Mouse (Mus musculus) kidney, embryonic 15.5 days (tissue): Measurements from ENCODE around the gene Ell. TPM values are rescaled to one million over a fixed set of nuclear protein-coding genes. Genes with fewer than 3 reads are reported as not detected.

Experiments used
- ATAC-seq: fragments of 200-750 bp; cut with Nextera tagmentation; replicated peaks from 2 replicates; pipeline ENCODE4 v1.8.0; 2017; ENCODE audit warnings: moderate TSS enrichment; ENCODE audit not compliant: low FRiP score
- H3K27ac ChIP-seq: fragments of 300-500 bp; sonication (generic); 2 replicates; pipeline ENCODE4 v1.5.1; 2015; ENCODE audit warnings: mild to moderate bottlenecking, inconsistent platforms
- H3K27me3 ChIP-seq: fragments of 300-500 bp; sonication (generic); 2 replicates; pipeline ENCODE4 v1.6.1; 2015; ENCODE audit warnings: inconsistent platforms
- H3K36me3 ChIP-seq: fragments of 300-500 bp; sonication (generic); 2 replicates; pipeline ENCODE4 v1.6.1; 2015; ENCODE audit warnings: inconsistent platforms
- H3K4me1 ChIP-seq: fragments of 300-500 bp; sonication (generic); 2 replicates; pipeline ENCODE4 v1.6.1; 2015; ENCODE audit warnings: inconsistent platforms
- H3K4me2 ChIP-seq: fragments of 300-500 bp; sonication (generic); 2 replicates; pipeline ENCODE4 v1.6.1; 2015; ENCODE audit warnings: moderate library complexity, mild to moderate bottlenecking, inconsistent platforms
- H3K4me3 ChIP-seq: fragments of 300-500 bp; sonication (generic); replicated peaks from 2 replicates; pipeline ENCODE4 v1.5.1; 2015; ENCODE audit warnings: mild to moderate bottlenecking, inconsistent platforms
- H3K9ac ChIP-seq: fragments of 300-500 bp; sonication (generic); 2 replicates; pipeline ENCODE4 v1.6.1; 2015; ENCODE audit warnings: mild to moderate bottlenecking, inconsistent platforms
- H3K9me3 ChIP-seq: fragments of 300-500 bp; sonication (generic); replicated peaks from 2 replicates; pipeline ENCODE4 v1.6.1; 2016; ENCODE audit warnings: inconsistent platforms
- WGBS: fragments of 180-500 bp; shearing (Covaris S2); methylation state at CpG from one replicate; pipeline ENCODE4 v1.1.7; 2015; ENCODE audit warnings: mixed read lengths; 5-methylcytosine and 5-hydroxymethylcytosine counted together
- polyA plus RNA-seq: library from polyadenylated mRNA; unstranded; fragments of >200 nt; fragmentation: Nextera tagmentation; extraction: Ambion mirVana; gene quantifications from 2 replicates; pipeline ENCODE4 v1.2.1, GENCODE M21; 2015

The Ell gene
- polyA plus RNA-seq, result 20.3 and 23.8 TPM in 2 replicates

DNA sequence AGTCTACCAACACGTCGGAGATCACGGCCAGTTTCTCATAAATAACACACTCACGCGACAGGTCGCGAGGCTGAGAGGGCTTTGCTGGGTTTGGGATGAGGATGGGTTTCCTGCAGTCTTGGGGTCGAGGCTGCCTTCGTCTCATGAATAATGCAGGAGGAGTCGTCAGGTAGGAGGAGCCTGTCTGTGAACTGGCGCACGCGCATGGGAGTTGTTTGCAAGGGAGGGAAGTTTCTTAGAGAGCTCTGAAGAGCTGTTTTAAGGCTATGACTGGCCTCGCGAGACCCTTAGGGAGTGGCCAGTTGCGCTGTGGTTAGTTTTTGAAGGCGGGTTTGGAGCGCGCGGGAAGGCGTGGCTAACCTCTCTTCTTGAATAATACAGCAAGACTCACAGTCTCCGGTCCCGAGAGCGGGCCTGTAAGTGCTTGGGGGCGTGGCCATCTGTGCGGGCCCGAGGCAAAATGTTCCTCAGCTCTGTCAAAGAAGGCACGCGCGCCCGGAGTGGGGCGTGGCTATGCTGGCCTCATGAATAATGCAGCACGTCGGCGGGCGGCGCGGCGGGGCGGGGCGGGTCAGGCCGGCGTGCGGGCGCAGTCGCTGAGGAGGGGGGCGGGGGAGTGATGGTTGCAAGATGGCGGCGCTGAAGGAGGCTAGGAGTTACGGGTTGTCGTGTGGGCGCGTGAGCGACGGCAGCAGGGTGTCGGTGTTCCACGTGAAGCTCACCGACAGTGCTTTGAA, at the start of gene Ell:
Gene Ell, plus strand, starts transcription at position 381 of the 737 bp plus-strand sequence.
- peak within 1 kb of the TSS; percentile 70 for H3K9ac ChIP-seq
- peak; percentile 91 for ATAC-seq
- H3K4me1 ChIP-seq, result peaks cover 39% of the 10 kb centered on the region
- H3K4me2 ChIP-seq, result peak within 1 kb of the TSS; percentile 84
- H3K9me3 ChIP-seq, result no peaks in the 10 kb centered on the region
- peak within 1 kb of the TSS; percentile 99 for H3K27ac ChIP-seq
- H3K27me3 ChIP-seq, result no peaks in the 10 kb centered on the region
- WGBS, result under 1% methylated on average over 58 of the region's 58 CpGs
- peak within 1 kb of the TSS; percentile 65 for H3K4me3 ChIP-seq
- H3K36me3 ChIP-seq, result peaks cover 30% of the 10 kb centered on the region

DNA sequence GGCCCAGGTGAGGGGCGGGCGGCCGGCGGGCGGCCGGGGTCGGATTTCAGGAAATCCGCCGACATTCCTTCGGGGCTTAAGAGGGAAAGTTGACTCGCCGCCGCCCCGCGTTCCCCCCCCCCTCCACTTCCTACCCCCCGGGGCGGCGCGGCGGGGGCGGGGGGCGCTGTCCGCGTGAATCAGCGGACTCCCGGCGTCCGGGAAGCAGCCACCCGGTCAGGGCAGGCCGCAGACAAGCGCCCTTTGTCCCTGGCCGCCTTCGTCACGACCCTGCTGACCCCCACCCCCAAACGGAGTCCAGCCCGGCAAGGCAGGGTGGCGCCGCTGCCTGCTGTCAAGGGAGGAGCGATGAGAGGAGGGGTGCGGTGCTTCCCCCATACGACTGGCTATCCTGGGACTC, 49.7 kb upstream of the Ell start:
- Histone ChIP-seq H3K36me3 (no peaks in the 10 kb centered on the region), H3K27ac (0 out of 2 replicates have a peak overlapping the region, but pooled peaks have one; percentile 33)
- ATAC-seq, result no peak

DNA sequence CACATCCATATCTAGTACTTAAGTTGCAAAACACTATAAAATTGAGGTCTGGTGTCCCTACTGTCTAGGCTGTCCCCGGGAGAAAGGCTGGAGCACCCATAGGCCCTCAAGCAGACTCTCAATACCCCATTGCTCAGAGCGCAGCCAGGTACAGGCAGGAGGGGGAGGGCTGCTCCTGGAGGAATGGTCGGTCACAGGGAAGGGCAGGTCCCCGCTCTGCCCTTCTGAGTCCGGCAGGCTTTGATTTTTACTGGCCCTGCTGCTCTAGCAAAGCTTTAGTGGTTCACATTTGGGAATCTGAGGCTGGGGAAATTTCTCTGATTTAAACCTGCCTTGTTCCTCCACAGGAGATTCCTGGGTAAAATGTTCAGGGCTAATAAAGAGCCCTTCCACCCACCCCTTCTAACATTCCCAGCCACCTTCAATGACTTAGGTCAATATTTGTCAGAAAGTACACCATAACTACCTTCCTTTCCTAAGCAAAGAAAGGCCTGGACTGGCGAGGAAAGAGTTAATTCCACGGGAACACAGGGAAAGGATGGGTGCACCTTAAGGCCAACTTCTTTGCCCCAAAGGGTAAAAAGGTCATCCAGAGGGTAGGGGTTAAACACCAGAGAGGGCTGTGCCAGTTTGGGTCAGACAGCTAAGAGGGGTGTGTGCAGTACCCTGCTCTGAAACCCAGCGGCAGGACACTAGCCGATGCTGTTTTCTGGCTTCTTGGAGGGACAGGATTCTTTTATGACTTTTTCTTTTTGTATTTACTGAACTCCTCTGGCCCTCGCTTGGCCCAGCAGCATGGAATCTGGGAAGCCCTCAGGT, 49.0 kb upstream of the Ell start:
- Histone ChIP-seq H3K4me3 (peak overlapping the region; percentile 39), H3K9ac (no peak overlapping the region), H3K36me3 (no peaks in the 10 kb centered on the region), H3K4me1 (peaks cover 84% of the 10 kb centered on the region), H3K27me3 (peaks cover 98% of the 10 kb centered on the region), H3K4me2 (peak overlapping the region; percentile 65), H3K27ac (0 out of 2 replicates have a peak overlapping the region, but pooled peaks have one; percentile 33), H3K9me3 (no peaks in the 10 kb centered on the region)
- WGBS, result 11% methylated on average over 10 of the region's 10 CpGs
- ATAC-seq, result no peak

More for the DNA sequence above, 49.7 kb upstream of the Ell start:
- WGBS, result under 1% methylated on average over 32 of the region's 41 CpGs
- Histone ChIP-seq H3K9me3 (no peaks in the 10 kb centered on the region), H3K4me2 (peak overlapping the region; percentile 65), H3K4me3 (peak overlapping the region; percentile 39), H3K4me1 (peaks cover 77% of the 10 kb centered on the region), H3K9ac (peak overlapping the region; percentile 22; the same call in 1 of the 2 replicates), H3K27me3 (peaks cover 98% of the 10 kb centered on the region)

DNA sequence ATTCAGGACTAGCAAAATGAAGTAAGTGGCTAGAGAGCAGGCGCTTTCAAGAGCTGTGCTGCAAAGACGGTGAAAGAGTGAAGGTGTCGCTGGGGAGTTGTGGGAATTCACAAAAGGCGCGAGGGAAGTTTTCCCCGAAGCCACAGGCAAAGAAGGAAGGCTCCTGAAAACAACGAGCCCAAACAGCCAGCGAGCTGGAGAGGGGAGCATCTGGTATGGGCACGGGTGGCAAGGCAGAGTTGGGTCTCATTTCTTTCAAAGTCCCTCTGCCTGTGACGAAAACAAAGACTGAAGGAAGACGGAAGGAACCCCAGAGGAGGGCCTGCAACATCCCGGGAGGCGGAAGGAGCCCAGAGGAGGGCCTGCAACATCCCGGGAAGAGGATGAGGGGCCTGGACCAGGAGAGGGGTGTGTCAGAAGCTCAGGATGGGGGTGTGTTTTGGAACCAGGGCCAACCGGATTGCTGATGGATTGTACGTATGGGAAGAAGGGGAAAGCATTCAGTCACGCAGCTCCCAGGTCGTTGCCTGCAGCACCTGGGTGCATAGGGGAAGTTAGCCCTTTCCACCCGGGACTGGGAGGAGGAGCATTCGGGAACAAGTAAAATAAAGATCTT, 48.3 kb upstream of the Ell start:
- no peak overlapping the region for H3K9ac ChIP-seq
- no peaks in the 10 kb centered on the region for H3K9me3 ChIP-seq
- H3K27me3 ChIP-seq, result peaks cover 98% of the 10 kb centered on the region
- WGBS, result 4% methylated on average over 20 of the region's 20 CpGs
- H3K36me3 ChIP-seq, result no peaks in the 10 kb centered on the region
- H3K4me2 ChIP-seq, result peak overlapping the region; percentile 32
- no peak overlapping the region for H3K27ac ChIP-seq
- no peak for ATAC-seq
- H3K4me3 ChIP-seq, result no peak overlapping the region; the same call in 1 of the 2 replicates
- H3K4me1 ChIP-seq, result peaks cover 90% of the 10 kb centered on the region

DNA sequence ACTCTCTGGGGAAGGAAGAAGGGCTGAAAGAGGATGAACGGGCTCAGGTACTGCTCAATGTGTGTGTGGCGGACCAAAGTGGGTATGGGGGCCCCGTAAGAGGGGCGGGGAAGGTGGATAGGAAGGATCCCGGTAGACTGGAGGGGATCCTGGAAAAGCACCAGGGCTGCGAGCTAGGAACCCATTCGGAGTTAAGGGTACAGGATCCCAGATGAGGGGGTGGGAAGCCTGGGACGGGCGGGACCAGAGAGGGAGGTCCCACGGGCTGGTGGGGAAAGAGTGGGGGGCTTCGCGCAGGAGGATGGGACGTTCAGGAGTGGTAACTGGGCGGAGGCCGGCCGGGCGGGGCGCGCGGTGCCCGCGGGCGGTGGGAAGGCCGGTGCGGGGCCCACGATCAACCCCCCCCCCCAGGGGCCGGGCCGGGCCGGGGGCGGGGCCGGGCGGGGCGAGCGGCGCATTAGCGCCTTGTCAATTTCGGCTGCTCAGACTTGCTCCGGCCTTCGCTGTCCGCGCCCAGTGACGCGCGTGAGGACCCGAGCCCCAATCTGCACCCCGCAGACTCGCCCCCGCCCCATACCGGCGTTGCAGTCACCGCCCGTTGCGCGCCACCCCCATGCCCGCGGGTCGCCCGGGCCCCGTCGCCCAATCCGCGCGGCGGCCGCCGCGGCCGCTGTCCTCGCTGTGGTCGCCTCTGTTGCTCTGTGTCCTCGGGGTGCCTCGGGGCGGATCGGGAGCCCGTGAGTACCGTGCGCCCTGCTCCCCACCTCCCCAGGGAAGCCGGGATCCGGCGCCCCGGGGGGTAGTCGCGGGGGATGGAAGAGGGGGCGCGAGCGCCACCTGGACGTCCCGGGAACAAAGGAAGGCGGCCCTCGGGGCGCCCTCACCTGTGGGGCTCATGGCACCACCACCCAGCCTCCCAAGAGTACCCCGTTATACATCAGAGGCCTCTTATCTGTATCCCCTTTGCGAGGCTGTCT, 46.3 kb upstream of the Ell start, which contains the start of gene Crlf1:
Gene Crlf1, plus strand, starts transcription at position 495 of the 977 bp plus-strand sequence.
- Histone ChIP-seq H3K27me3 (peaks cover 100% of the 10 kb centered on the region), H3K9me3 (no peaks in the 10 kb centered on the region), H3K27ac (no peak within 1 kb of the TSS), H3K36me3 (no peaks in the 10 kb centered on the region), H3K4me2 (peak within 1 kb of the TSS; percentile 82), H3K9ac (peak within 1 kb of the TSS; percentile 27), H3K4me1 (peaks cover 79% of the 10 kb centered on the region), H3K4me3 (peak within 1 kb of the TSS; percentile 47)
- WGBS, result under 1% methylated on average over 75 of the region's 93 CpGs
- no peak for ATAC-seq

DNA sequence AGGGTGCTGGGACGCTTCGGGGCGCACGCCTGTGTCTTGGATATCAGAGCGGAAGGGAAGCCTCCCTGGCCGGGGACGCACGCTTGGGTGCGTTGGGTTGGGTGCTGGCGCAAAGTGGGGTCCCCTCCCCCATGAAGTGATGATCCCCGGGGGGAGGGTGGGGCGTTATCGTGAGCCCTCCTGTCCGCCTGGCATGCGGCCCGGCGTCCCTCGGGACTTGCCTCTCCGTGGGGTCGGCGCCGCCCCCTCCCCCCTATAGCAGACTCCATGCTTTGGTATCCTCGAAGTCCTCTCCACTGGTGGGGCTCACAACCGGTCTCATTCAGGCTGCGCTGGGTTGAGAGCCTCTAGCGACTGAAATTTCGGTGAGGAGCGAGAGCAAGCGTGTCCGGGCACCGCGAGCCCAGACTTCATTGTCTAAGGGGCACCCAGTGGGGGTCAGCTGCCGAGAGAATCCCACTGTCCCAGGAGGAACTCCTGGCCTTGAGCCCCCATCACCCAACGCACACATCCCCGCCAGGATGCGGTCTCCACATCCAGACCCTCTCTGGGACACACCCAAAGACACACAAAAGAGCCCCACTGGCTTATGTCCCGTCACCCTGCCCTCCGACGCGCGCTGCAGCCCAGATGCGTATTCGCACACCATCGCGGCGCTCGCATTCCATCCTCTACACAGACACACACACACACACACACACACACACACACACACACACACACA, 45.4 kb upstream of the Ell start:
- H3K4me3 ChIP-seq, result peak overlapping the region; percentile 47
- H3K4me2 ChIP-seq, result peak overlapping the region; percentile 82
- under 1% methylated on average over 47 of the region's 47 CpGs for WGBS
- peaks cover 70% of the 10 kb centered on the region for H3K4me1 ChIP-seq
- no peaks in the 10 kb centered on the region for H3K9me3 ChIP-seq
- H3K27ac ChIP-seq, result no peak overlapping the region
- H3K36me3 ChIP-seq, result no peaks in the 10 kb centered on the region
- H3K27me3 ChIP-seq, result peaks cover 100% of the 10 kb centered on the region
- no peak for ATAC-seq
- H3K9ac ChIP-seq, result peak overlapping the region; percentile 27; the same call in 1 of the 2 replicates

DNA sequence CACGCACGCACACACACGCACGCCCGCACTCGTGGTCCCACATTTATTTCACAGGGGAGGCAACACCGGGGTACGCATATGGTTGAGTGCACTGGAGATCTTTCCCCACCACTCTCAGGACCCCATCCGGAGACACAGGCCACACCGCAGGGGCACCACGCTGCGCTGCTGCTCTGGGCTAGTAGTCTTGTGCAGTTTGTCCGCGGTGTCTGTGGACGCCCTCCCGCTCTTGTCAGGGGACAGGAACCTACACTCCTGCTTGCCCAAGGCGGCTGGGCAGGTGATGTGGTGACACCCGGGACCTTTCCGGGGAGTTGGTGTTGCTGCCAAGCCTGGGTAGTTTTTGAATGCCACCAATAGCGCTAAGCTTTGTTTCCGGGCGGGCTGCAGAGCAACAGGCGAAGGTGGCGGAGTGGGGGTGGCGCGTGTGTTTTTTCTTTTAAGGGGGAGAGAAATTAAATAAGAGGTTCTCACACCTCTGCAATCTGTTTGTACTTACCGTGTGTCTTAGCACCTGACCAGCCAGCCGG, 44.8 kb upstream of the Ell start:
- ATAC-seq, result no peak
- H3K36me3 ChIP-seq, result no peaks in the 10 kb centered on the region
- H3K27ac ChIP-seq, result no peak overlapping the region
- H3K4me3 ChIP-seq, result peak overlapping the region; percentile 47
- peaks cover 100% of the 10 kb centered on the region for H3K27me3 ChIP-seq
- 2% methylated on average over 27 of the region's 28 CpGs for WGBS
- peak overlapping the region; percentile 82 for H3K4me2 ChIP-seq
- H3K9ac ChIP-seq, result no peak overlapping the region
- peaks cover 64% of the 10 kb centered on the region for H3K4me1 ChIP-seq
- no peaks in the 10 kb centered on the region for H3K9me3 ChIP-seq

DNA sequence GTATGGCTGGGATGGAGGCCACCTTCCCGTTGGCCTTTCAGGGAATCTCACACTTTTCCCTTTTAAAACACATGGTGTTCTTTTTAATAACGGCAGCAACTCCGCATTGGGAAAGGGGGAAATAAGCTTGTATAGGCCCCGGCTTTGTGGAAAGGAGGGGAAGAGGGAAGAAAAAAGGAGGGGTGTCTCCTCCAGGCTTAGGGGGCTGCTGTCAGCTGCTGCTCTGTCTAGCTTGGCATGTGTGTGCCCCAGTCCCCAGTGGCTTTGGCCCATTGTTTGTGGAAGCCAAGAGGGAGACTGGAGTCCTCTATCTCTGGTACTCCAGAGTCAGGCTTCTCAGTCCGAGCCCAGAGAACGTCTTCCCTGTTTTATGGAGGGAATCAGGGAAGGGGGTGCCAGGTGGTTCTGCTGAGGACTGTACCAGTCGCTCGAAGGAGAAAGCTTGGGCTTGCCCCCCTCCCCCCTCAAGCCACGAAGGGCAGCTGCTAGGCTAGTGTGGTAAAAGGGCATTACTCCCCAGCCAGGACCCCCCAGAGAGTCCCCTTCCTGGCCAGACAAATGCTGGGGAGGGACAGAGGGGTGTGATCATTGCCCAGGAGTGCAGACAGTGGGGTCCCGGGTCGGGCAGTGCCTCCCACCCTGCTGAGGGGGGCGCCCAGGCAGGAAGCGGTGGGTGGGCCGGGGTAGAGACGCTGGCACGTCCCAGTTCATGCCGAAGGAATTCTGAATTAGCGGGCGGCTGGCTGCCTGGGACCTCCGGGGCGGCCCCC, 44.1 kb upstream of the Ell start:
- Histone ChIP-seq H3K4me3 (peak overlapping the region; percentile 47), H3K27me3 (peaks cover 100% of the 10 kb centered on the region), H3K27ac (no peak overlapping the region), H3K4me1 (peaks cover 62% of the 10 kb centered on the region), H3K9ac (no peak overlapping the region; the same call in 1 of the 2 replicates), H3K9me3 (no peaks in the 10 kb centered on the region), H3K36me3 (no peaks in the 10 kb centered on the region), H3K4me2 (peak overlapping the region; percentile 82)
- ATAC-seq, result no peak
- WGBS, result 2% methylated on average over 21 of the region's 21 CpGs

DNA sequence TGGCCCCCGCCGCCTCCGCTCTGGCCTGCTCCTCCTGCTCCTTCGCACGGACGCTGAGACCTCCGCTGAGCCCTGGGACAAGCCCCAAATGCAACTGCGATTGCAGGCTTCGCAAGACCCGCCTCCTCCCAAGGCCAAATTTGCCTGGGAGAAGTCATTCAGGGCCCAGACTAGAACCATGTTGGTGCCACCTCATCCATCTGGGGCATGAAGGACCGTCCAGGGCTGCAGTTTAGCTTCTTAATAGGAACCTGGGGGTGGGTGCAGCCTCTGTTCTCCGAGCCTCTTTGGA, 43.5 kb upstream of the Ell start:
- WGBS, result 8% methylated on average over 12 of the region's 12 CpGs
- H3K9ac ChIP-seq, result no peak overlapping the region
- H3K27ac ChIP-seq, result no peak overlapping the region
- H3K4me1 ChIP-seq, result peaks cover 60% of the 10 kb centered on the region
- H3K4me2 ChIP-seq, result peak overlapping the region; percentile 42
- H3K36me3 ChIP-seq, result no peaks in the 10 kb centered on the region
- H3K4me3 ChIP-seq, result peak overlapping the region; percentile 47
- no peaks in the 10 kb centered on the region for H3K9me3 ChIP-seq
- no peak for ATAC-seq
- peaks cover 100% of the 10 kb centered on the region for H3K27me3 ChIP-seq
